Mouse (Mus musculus) stomach, postnatal 0 days (tissue): ENCODE data around the gene Ethe1. TPM values are rescaled to one million over a fixed set of nuclear protein-coding genes. Genes with fewer than 3 reads are reported as not detected.

ENCODE experiments used
- ATAC-seq: fragments of 200-750 bp; cut with Nextera tagmentation; 2 replicates; pipeline ENCODE4 v1.8.0; 2017; ENCODE audit not compliant: low FRiP score, low TSS enrichment
- DNase-seq: peaks from one replicate; pipeline ENCODE4 v3.0.0-alpha.2; 2016; ENCODE audit warnings: low spot score
- H3K27ac ChIP-seq: fragments of 300-500 bp; sonication (generic); replicated peaks from 2 replicates; pipeline ENCODE4 v1.5.1; 2014; ENCODE audit warnings: mild to moderate bottlenecking, control low read depth
- H3K27me3 ChIP-seq: fragments of 300-500 bp; sonication (generic); 2 replicates; pipeline ENCODE4 v1.6.1; 2014; ENCODE audit warnings: low read length; ENCODE audit not compliant: control insufficient read depth, insufficient read depth
- H3K36me3 ChIP-seq: fragments of 300-500 bp; sonication (generic); 2 replicates; pipeline ENCODE4 v1.6.1; 2014; ENCODE audit warnings: low read length, mixed read lengths; ENCODE audit not compliant: control insufficient read depth, insufficient read depth
- H3K4me1 ChIP-seq: fragments of 300-500 bp; sonication (generic); replicated peaks from 2 replicates; pipeline ENCODE4 v1.6.1; 2014; ENCODE audit warnings: antibody characterized with exemption; ENCODE audit not compliant: control insufficient read depth, insufficient read depth
- H3K4me2 ChIP-seq: fragments of 300-500 bp; sonication (generic); replicated peaks from 2 replicates; pipeline ENCODE4 v1.6.1; 2014; ENCODE audit warnings: low read depth, mild to moderate bottlenecking, control low read depth, moderate library complexity
- H3K4me3 ChIP-seq: fragments of 300-500 bp; sonication (generic); 2 replicates; pipeline ENCODE4 v1.5.1; 2014; ENCODE audit warnings: low read depth, low read length, control low read depth
- H3K9ac ChIP-seq: fragments of 300-500 bp; sonication (generic); 2 replicates; pipeline ENCODE4 v1.6.1; 2014; ENCODE audit warnings: mild to moderate bottlenecking, low read length, control low read depth, mixed read lengths
- H3K9me3 ChIP-seq: fragments of 300-500 bp; sonication (generic); 2 replicates; pipeline ENCODE4 v1.6.1; 2016; ENCODE audit warnings: low read length; ENCODE audit not compliant: control insufficient read depth
- CTCF ChIP-seq: IDR thresholded peaks from 2 replicates; pipeline ENCODE4 v1.5.1; 2016; ENCODE audit warnings: antibody characterized with exemption, low read depth, mild to moderate bottlenecking, moderate library complexity
- EP300 ChIP-seq: optimal IDR thresholded peaks from 2 replicates; pipeline ENCODE3; 2016; ENCODE audit warnings: antibody characterized with exemption
- WGBS: fragments of 180-500 bp; shearing (Covaris S2); extraction: QIAGEN DNeasy Blood & Tissue Kit; methylation state at CpG from one replicate; pipeline ENCODE4 v1.1.7; 2014; 5-methylcytosine and 5-hydroxymethylcytosine counted together
- polyA plus RNA-seq: library from polyadenylated mRNA; unstranded; fragments of >200 nt; fragmentation: Nextera tagmentation; extraction: Ambion mirVana; gene quantifications from 2 replicates; pipeline ENCODE4 v1.2.1, GENCODE M21; 2015

Ethe1 gene
- polyA plus RNA-seq, 1 experiment from 2014 or later = 120 TPM

GRCm38 (mm10) chr7:24600941-24601597 lies 13.7 kb downstream of the Ethe1 start:
- 4% methylated on average over 13 of the region's 13 CpGs for WGBS
- ATAC-seq (peak; percentile 84), DNase-seq (peak; percentile 96)
- Histone ChIP-seq H3K4me1 (0 out of 2 replicates have a peak, but pooled peaks cover 2% of the 10 kb centered on the region), H3K4me3 (no peak overlapping the region), H3K27ac (peak overlapping the region; percentile 30; the same call in 1 of the 2 replicates), H3K9ac (no peak overlapping the region), H3K36me3 (no peaks in the 10 kb centered on the region), H3K27me3 (no peaks in the 10 kb centered on the region), H3K4me2 (peak overlapping the region; percentile 38), H3K9me3 (no peaks in the 10 kb centered on the region)
- TF ChIP-seq CTCF = peak; percentile 100
- no peak for TF ChIP-seq EP300

- Histone ChIP-seq H3K36me3 (no peaks in the 10 kb centered on the region; the same call in 1 of the 2 replicates), H3K4me2 (no peak overlapping the region), H3K4me1 (peaks cover 4% of the 10 kb centered on the region), H3K4me3 (no peak overlapping the region), H3K27me3 (no peaks in the 10 kb centered on the region), H3K9me3 (no peaks in the 10 kb centered on the region), H3K9ac (0 out of 2 replicates have a peak overlapping the region, but pooled peaks have one; percentile 4), H3K27ac (0 out of 2 replicates have a peak overlapping the region, but pooled peaks have one; percentile 8)
- TF ChIP-seq CTCF (no peak), EP300 (no peak)
- DNase-seq = no peak
- ATAC-seq = no peak
- 53% methylated on average over 7 of the region's 7 CpGs for WGBS
Measured at GRCm38 (mm10) chr7:24605561-24605960, 18.2 kb downstream of the Ethe1 start.

- ATAC-seq (no peak), DNase-seq (no peak)
- Histone ChIP-seq H3K36me3 (no peaks in the 10 kb centered on the region; the same call in 1 of the 2 replicates), H3K9me3 (no peaks in the 10 kb centered on the region), H3K4me2 (no peak overlapping the region), H3K27ac (no peak overlapping the region), H3K27me3 (no peaks in the 10 kb centered on the region), H3K9ac (no peak overlapping the region), H3K4me1 (peaks cover 4% of the 10 kb centered on the region), H3K4me3 (no peak overlapping the region)
- TF ChIP-seq CTCF (no peak), EP300 (no peak)
- WGBS = 82% methylated on average over 7 of the region's 7 CpGs
Measured at GRCm38 (mm10) chr7:24606046-24606445, 18.7 kb downstream of the Ethe1 start.

GRCm38 (mm10) chr7:24608017-24608416 lies 20.7 kb downstream of the Ethe1 start:
- TF ChIP-seq CTCF (no peak), EP300 (no peak)
- no peaks in the 10 kb centered on the region for H3K27me3 ChIP-seq
- WGBS = 50% methylated on average over 6 of the region's 6 CpGs
- no peak overlapping the region for H3K4me2 ChIP-seq
- H3K36me3 ChIP-seq = no peaks in the 10 kb centered on the region; the same call in 1 of the 2 replicates
- no peak overlapping the region for H3K27ac ChIP-seq
- ATAC-seq (peak; percentile 70), DNase-seq (peak; percentile 66)
- no peak overlapping the region for H3K4me3 ChIP-seq
- no peaks in the 10 kb centered on the region for H3K9me3 ChIP-seq
- no peak overlapping the region for H3K9ac ChIP-seq
- H3K4me1 ChIP-seq = peaks cover 9% of the 10 kb centered on the region

GRCm38 (mm10) chr7:24608561-24608960 lies 21.2 kb downstream of the Ethe1 start:
- TF ChIP-seq EP300 (no peak), CTCF (no peak)
- H3K4me1 ChIP-seq = peaks cover 9% of the 10 kb centered on the region
- H3K36me3 ChIP-seq = no peaks in the 10 kb centered on the region; the same call in 1 of the 2 replicates
- H3K4me3 ChIP-seq = no peak overlapping the region
- ATAC-seq (no peak), DNase-seq (no peak)
- WGBS = 81% methylated on average over 8 of the region's 8 CpGs
- H3K9me3 ChIP-seq = no peaks in the 10 kb centered on the region
- H3K27ac ChIP-seq = no peak overlapping the region
- no peaks in the 10 kb centered on the region for H3K27me3 ChIP-seq
- no peak overlapping the region for H3K4me2 ChIP-seq
- no peak overlapping the region for H3K9ac ChIP-seq
